Mouse (Mus musculus) MEL (cell line): ENCODE measurements around the gene Gm9573. TPM values are rescaled to one million over a fixed set of nuclear protein-coding genes. Genes with fewer than 3 reads are reported as not detected.

Experiments
- DNase-seq: peaks from one replicate; pipeline ENCODE4 v3.0.0; 2011; ENCODE audit warnings: low read depth, low spot score
- H3K27ac ChIP-seq: 2 replicates; pipeline ENCODE4 v1.5.1; 2012; ENCODE audit warnings: low read depth, mild to moderate bottlenecking, control low read depth, low read length, moderate library complexity; ENCODE audit not compliant: control insufficient read depth
- H3K27me3 ChIP-seq, 2 experiments: fragments of 150-350 bp in 1 of 2; sonication (generic) in 1 of 2; 2 replicates each; pipeline ENCODE4 v1.6.1; 2012; ENCODE audit warnings: low read length in 2 of 2, mild to moderate bottlenecking in 2 of 2, improper control_type of control experiment in 1 of 2, moderate library complexity in 1 of 2; ENCODE audit not compliant: insufficient read depth in 2 of 2, control insufficient read depth in 1 of 2
- H3K36me3 ChIP-seq, 2 experiments: 2 replicates each; pipeline ENCODE4 v1.6.1; 2012 to 2014; ENCODE audit warnings: low read length in 2 of 2, improper control_type of control experiment in 1 of 2, inconsistent platforms in 1 of 2, mild to moderate bottlenecking in 1 of 2; ENCODE audit not compliant: insufficient read depth in 2 of 2, control insufficient read depth in 1 of 2
- H3K4me1 ChIP-seq, 2 experiments: fragments of 150-350 bp in 1 of 2; sonication (generic) in 1 of 2; 2 replicates each; pipeline ENCODE4 v1.6.1; 2012; ENCODE audit warnings: low read length in 2 of 2, improper control_type of control experiment in 1 of 2, mild to moderate bottlenecking in 1 of 2; ENCODE audit not compliant: insufficient read depth in 2 of 2, control insufficient read depth in 1 of 2
- H3K4me3 ChIP-seq, 2 experiments: fragments of 150-350 bp in 1 of 2; sonication (generic) in 1 of 2; 2 replicates each; pipeline ENCODE4 v1.5.1; 2012; ENCODE audit warnings: low read depth in 2 of 2, low read length in 2 of 2, mild to moderate bottlenecking in 2 of 2, moderate library complexity in 2 of 2, control low read depth in 1 of 2, improper control_type of control experiment in 1 of 2; ENCODE audit not compliant: control insufficient read depth in 1 of 2, insufficient read depth in 1 of 2
- H3K79me2 ChIP-seq: 2 replicates; pipeline ENCODE4 v1.6.1; 2012; ENCODE audit warnings: mild to moderate bottlenecking, low read length, moderate library complexity; ENCODE audit not compliant: control insufficient read depth, poor library complexity, insufficient read depth
- H3K9ac ChIP-seq: 2 replicates; pipeline ENCODE4 v1.6.1; 2012; ENCODE audit warnings: low read depth, mild to moderate bottlenecking, control low read depth, low read length, moderate library complexity; ENCODE audit not compliant: control insufficient read depth, poor library complexity, severe bottlenecking
- H3K9me3 ChIP-seq: fragments of 150-350 bp; sonication (generic); replicated peaks from 2 replicates; pipeline ENCODE4 v1.6.1; 2012; ENCODE audit warnings: mild to moderate bottlenecking, low read length, improper control_type of control experiment, moderate library complexity; ENCODE audit not compliant: insufficient read depth
- BHLHE40 ChIP-seq: IDR thresholded peaks from 2 replicates; pipeline ENCODE4 v1.6.1; 2012; ENCODE audit warnings: low read depth, mild to moderate bottlenecking, inconsistent platforms, low read length, improper control_type of control experiment, borderline replicate concordance
- CHD1 ChIP-seq: IDR thresholded peaks from 2 replicates; pipeline ENCODE4 v1.6.1; 2012; ENCODE audit warnings: low read depth, mild to moderate bottlenecking, inconsistent platforms, low read length, improper control_type of control experiment
- CTCF ChIP-seq, 3 experiments: IDR thresholded peaks in 2 of 3; conservative IDR thresholded peaks in 1 of 3; 2 replicates each; pipeline ENCODE4 v1.5.1; 2011 to 2012; ENCODE audit warnings: low read length in 3 of 3, low read depth in 2 of 3, mild to moderate bottlenecking in 2 of 3, improper control_type of control experiment in 1 of 3, inconsistent platforms in 1 of 3, mixed read lengths in 1 of 3, moderate library complexity in 1 of 3; ENCODE audit not compliant: control insufficient read depth in 1 of 3, insufficient read depth in 1 of 3, poor library complexity in 1 of 3, severe bottlenecking in 1 of 3
- EP300 ChIP-seq, 2 experiments: IDR thresholded peaks; 2 replicates each; pipeline ENCODE4 v1.6.1; 2011; ENCODE audit warnings: improper control_type of control experiment in 2 of 2, low read length in 2 of 2, low read depth in 1 of 2, mild to moderate bottlenecking in 1 of 2
- ETS1 ChIP-seq: IDR thresholded peaks from 2 replicates; pipeline ENCODE4 v1.6.1; 2012; ENCODE audit warnings: low read depth, mild to moderate bottlenecking, inconsistent platforms, low read length, improper control_type of control experiment, moderate library complexity
- GABPA ChIP-seq: IDR thresholded peaks from 2 replicates; pipeline ENCODE4 v1.6.1; 2012; ENCODE audit warnings: low read depth, mild to moderate bottlenecking, inconsistent platforms, low read length, improper control_type of control experiment, moderate library complexity
- GATA1 ChIP-seq: IDR thresholded peaks from 2 replicates; pipeline ENCODE4 v1.6.1; 2011; ENCODE audit warnings: low read depth, low read length, improper control_type of control experiment
- HCFC1 ChIP-seq: IDR thresholded peaks from 2 replicates; pipeline ENCODE4 v1.6.1; 2012; ENCODE audit warnings: low read depth, mild to moderate bottlenecking, inconsistent platforms, low read length, improper control_type of control experiment, moderate library complexity
- JUND ChIP-seq: IDR thresholded peaks from 2 replicates; pipeline ENCODE4 v1.6.1; 2011; ENCODE audit warnings: low read depth, mild to moderate bottlenecking, improper control_type of control experiment, low read length
- MAX ChIP-seq: IDR thresholded peaks from 2 replicates; pipeline ENCODE4 v1.6.1; 2011; ENCODE audit warnings: low read length, improper control_type of control experiment
- MXI1 ChIP-seq: IDR thresholded peaks from 2 replicates; pipeline ENCODE4 v1.6.1; 2011; ENCODE audit warnings: mild to moderate bottlenecking, low read depth, low read length, improper control_type of control experiment
- MYC ChIP-seq: IDR thresholded peaks from 2 replicates; pipeline ENCODE4 v1.6.1; 2011; ENCODE audit warnings: low read depth, mild to moderate bottlenecking, low read length, improper control_type of control experiment, moderate library complexity
- NELFE ChIP-seq: IDR thresholded peaks from 2 replicates; pipeline ENCODE4 v1.6.1; 2011; ENCODE audit warnings: low read depth, low read length, improper control_type of control experiment
- POLR2AphosphoS2 ChIP-seq: IDR thresholded peaks from 2 replicates; pipeline ENCODE4 v1.6.1; 2011; ENCODE audit warnings: low read length, improper control_type of control experiment
- RAD21 ChIP-seq: IDR thresholded peaks from 2 replicates; pipeline ENCODE4 v1.6.1; 2011; ENCODE audit warnings: mild to moderate bottlenecking, low read depth, low read length, improper control_type of control experiment
- RCOR1 ChIP-seq: IDR thresholded peaks from 2 replicates; pipeline ENCODE4 v1.6.1; 2012; ENCODE audit warnings: low read depth, mild to moderate bottlenecking, inconsistent platforms, low read length, improper control_type of control experiment
- SIN3A ChIP-seq: IDR thresholded peaks from 2 replicates; pipeline ENCODE4 v1.6.1; 2012; ENCODE audit warnings: low read length, improper control_type of control experiment, inconsistent platforms
- SMC3 ChIP-seq: IDR thresholded peaks from 2 replicates; pipeline ENCODE4 v1.6.1; 2011; ENCODE audit warnings: low read depth, low read length, improper control_type of control experiment
- TBP ChIP-seq: IDR thresholded peaks from 2 replicates; pipeline ENCODE4 v1.8.0; 2011; ENCODE audit warnings: low read depth, low read length, improper control_type of control experiment
- polyA plus RNA-seq, 2 experiments: library from polyadenylated mRNA; stranded (reverse) in 1 of 2; unstranded in 1 of 2; fragments of >175 nt in 1 of 2; fragments of >200 nt in 1 of 2; gene quantifications; 2 replicates each; pipeline versions ENCODE4 v1.2.1 to v1.2.4; 2012; ENCODE audit warnings: low replicate concordance in 2 of 2, low read depth in 1 of 2; ENCODE audit not compliant: insufficient read length in 2 of 2, insufficient read depth in 1 of 2, missing spikeins in 1 of 2
- total RNA-seq: library from RNA; depleted of rRNA; stranded (reverse); fragments of 300-350 nt; gene quantifications from 2 replicates; pipeline ENCODE4 v1.2.3, GENCODE M21; 2012

Gene Gm9573
- total and polyA plus RNA-seq, 3 experiments, result not detected

DNA sequence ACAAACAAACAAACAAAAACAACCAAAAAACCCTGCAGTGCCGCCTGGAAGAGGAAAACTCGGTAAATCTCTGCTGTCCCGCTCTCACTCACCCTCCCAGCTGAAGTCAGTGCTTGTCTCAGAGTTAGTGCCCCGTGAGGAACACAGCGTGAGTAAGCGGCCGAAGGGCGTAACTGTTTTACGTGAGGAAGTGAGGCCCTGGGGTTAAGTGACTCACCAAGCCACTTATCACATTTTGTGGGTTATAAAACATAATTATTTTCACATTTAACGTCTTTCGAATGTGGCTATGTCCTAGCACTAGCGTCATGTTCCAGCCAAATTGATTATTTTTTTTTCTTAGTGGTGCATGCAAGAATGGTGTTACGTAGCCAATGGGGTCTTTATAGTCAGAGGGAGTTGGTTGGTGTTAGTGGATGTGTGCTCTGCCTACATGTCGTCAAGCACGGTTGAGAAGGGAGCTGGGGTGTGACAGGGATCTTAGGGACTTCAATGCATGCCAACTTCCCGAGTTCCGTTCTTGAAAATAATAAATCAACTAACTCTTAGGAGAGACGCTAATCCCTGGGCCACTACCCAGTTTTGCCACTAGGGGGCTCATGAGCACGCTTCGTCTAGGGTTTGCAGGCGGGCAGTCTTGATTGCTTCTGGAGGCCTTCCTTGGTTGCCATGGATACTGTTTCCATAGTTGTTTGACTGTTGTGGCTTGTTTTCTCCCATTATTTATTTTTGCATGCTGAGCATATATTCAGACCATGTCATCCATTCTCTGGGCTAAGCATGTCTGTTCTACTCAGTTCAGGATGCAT, 35.8 kb downstream of the Gm9573 start:
- peak; percentile 89 for DNase-seq

DNA sequence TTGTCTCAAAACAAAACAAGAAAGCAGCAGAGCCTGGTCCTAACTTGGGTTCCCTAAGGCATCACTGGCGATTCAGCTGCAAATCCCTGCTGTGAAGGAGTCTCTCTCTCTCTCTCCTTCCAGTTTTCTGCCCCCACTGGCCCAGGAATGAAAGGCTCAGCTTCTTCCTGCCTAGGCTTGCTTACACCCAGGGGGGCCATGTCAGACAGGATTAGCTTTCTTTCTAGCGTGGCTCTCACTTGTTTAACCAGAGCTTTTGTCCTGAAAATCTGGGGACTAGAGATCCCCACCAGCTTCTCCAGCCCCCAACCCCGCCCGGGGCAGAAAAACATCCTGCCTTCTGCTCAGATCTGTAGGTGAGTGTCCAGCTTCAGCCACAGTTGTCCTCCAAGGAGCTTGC, 38.0 kb downstream of the Gm9573 start:
- H3K4me3 ChIP-seq, result no peak overlapping the region

More for the DNA sequence above, 35.8 kb downstream of the Gm9573 start:
- H3K4me3 ChIP-seq, result peak overlapping the region; percentile 47 to 66
- no peaks in the 10 kb centered on the region for H3K9me3 ChIP-seq
- 0 out of 4 replicates have a peak, but pooled peaks cover 0 to 2% of the 10 kb centered on the region in 2 experiments for H3K36me3 ChIP-seq
- TF ChIP-seq JUND (peak; percentile 74), MAX (no peak), SIN3A (peak; percentile 29; the same call in 1 of the 2 replicates), MYC (peak; percentile 47; the same call in 1 of the 2 replicates), MXI1 (0 out of 2 replicates have a peak, but pooled peaks have one; percentile 43), EP300 (IDR thresholded peaks at IDR 0.05; ENCODE audit: low read depth in 1 of 2, low read length in 2 of 2) (peak; percentile 63; a peak in 3 of 4 replicates), NELFE (no peak), RCOR1 (peak; percentile 81), ETS1 (peak; percentile 63; the same call in 1 of the 2 replicates), BHLHE40 (peak; percentile 17; the same call in 1 of the 2 replicates), SMC3 (peak; percentile 59), CTCF (IDR thresholded peaks at IDR 0.05 in 2 of 3, conservative IDR thresholded peaks at IDR 0.05 in 1 of 3; ENCODE audit: control insufficient read depth in 1 of 3, insufficient read depth in 1 of 3, low read depth in 2 of 3, low read length in 3 of 3, poor library complexity in 1 of 3, severe bottlenecking in 1 of 3) (peak; percentile 80 to 97 (median 81)), GATA1 (peak; percentile 43), GABPA (no peak), RAD21 (peak; percentile 40)
- H3K27ac ChIP-seq, result peak overlapping the region; percentile 56
- H3K4me1 ChIP-seq, result peaks cover 0 to 10% of the 10 kb centered on the region in 2 experiments; a peak in 1 of 4 replicates
- no peaks in the 10 kb centered on the region for H3K79me2 ChIP-seq
- no peaks in the 10 kb centered on the region; a peak in 2 of 4 replicates for H3K27me3 ChIP-seq
- H3K9ac ChIP-seq, result peak overlapping the region; percentile 50

More for the DNA sequence above, 38.0 kb downstream of the Gm9573 start:
- no peak for DNase-seq
- Histone ChIP-seq H3K9ac (no peak overlapping the region), H3K36me3 (0 out of 4 replicates have a peak, but pooled peaks cover 0 to 2% of the 10 kb centered on the region in 2 experiments), H3K9me3 (no peaks in the 10 kb centered on the region), H3K4me1 (peaks cover 0 to 10% of the 10 kb centered on the region in 2 experiments; a peak in 1 of 4 replicates), H3K79me2 (no peaks in the 10 kb centered on the region), H3K27me3 (no peaks in the 10 kb centered on the region), H3K27ac (no peak overlapping the region)
- TF ChIP-seq RCOR1, result no peak
- no peak for TF ChIP-seq HCFC1
- no peak for TF ChIP-seq POLR2AphosphoS2
- no peak for TF ChIP-seq CHD1
- TF ChIP-seq TBP, result no peak
